Mouse (Mus musculus) myocyte (in vitro differentiated cells): ENCODE results near the gene Hipk4. TPM values are rescaled to one million over a fixed set of nuclear protein-coding genes. Genes with fewer than 3 reads are reported as not detected.
A peak's percentile ranks its signal among the peaks of the same experiment; 100 is the strongest.

Source experiments
- H3K27me3 ChIP-seq: one replicate; pipeline ENCODE4 v1.6.1; 2011; ENCODE audit not compliant: control insufficient read depth, insufficient read depth, insufficient read length
- H3K36me3 ChIP-seq: one replicate; pipeline ENCODE4 v1.6.1; 2011; ENCODE audit not compliant: control insufficient read depth, insufficient read depth
- H3K4me2 ChIP-seq: one replicate; pipeline ENCODE4 v1.6.1; 2011; ENCODE audit warnings: low read depth, control low read depth
- H3K4me3 ChIP-seq: one replicate; pipeline ENCODE4 v1.5.1; 2011; ENCODE audit warnings: mild to moderate bottlenecking, control low read depth, moderate library complexity
- H3K79me2 ChIP-seq: one replicate; pipeline ENCODE4 v1.6.1; 2011; ENCODE audit not compliant: control insufficient read depth, insufficient read depth
- H3ac ChIP-seq: one replicate; pipeline ENCODE4 v1.6.1; 2011; ENCODE audit not compliant: control insufficient read depth, insufficient read length
- CEBPB ChIP-seq: IDR thresholded peaks from 2 replicates; pipeline ENCODE4 v1.6.1; 2011; ENCODE audit warnings: mild to moderate bottlenecking, moderate library complexity; ENCODE audit not compliant: poor library complexity, insufficient read depth, severe bottlenecking
- E2F4 ChIP-seq: IDR thresholded peaks from one replicate; pipeline ENCODE4 v1.6.1; 2011; ENCODE audit warnings: mild to moderate bottlenecking, control low read depth, moderate library complexity; ENCODE audit not compliant: insufficient read depth
- MAX ChIP-seq: IDR thresholded peaks from one replicate; pipeline ENCODE4 v1.6.1; 2011; ENCODE audit warnings: low read depth, mild to moderate bottlenecking, control low read depth
- MYOD1 ChIP-seq, 3 experiments: IDR thresholded peaks; one replicate each; pipeline ENCODE4 v1.6.1; 2011; ENCODE audit warnings: control low read depth in 2 of 3, low read depth in 2 of 3, mild to moderate bottlenecking in 2 of 3, moderate library complexity in 1 of 3; ENCODE audit not compliant: insufficient read length in 2 of 3, control insufficient read depth in 1 of 3
- MYOG ChIP-seq, 3 experiments: IDR thresholded peaks; one replicate each; pipeline ENCODE4 v1.6.1; 2011; ENCODE audit warnings: control low read depth in 2 of 3, low read depth in 2 of 3, mild to moderate bottlenecking in 2 of 3; ENCODE audit not compliant: insufficient read length in 2 of 3, control insufficient read depth in 1 of 3, insufficient read depth in 1 of 3
- POLR2A ChIP-seq: IDR thresholded peaks from one replicate; pipeline ENCODE4 v1.6.1; 2011; ENCODE audit warnings: low read depth, mild to moderate bottlenecking, control low read depth, moderate library complexity; ENCODE audit not compliant: insufficient read length
- POLR2AphosphoS2 ChIP-seq: IDR thresholded peaks from one replicate; pipeline ENCODE4 v1.6.1; 2011; ENCODE audit warnings: low read depth, control low read depth; ENCODE audit not compliant: insufficient read length
- REST ChIP-seq: IDR thresholded peaks from one replicate; pipeline ENCODE4 v1.6.1; 2011; ENCODE audit warnings: mild to moderate bottlenecking, control low read depth, moderate library complexity; ENCODE audit not compliant: insufficient read depth, insufficient read length
- SRF ChIP-seq: IDR thresholded peaks from one replicate; pipeline ENCODE4 v1.6.1; 2011; ENCODE audit warnings: low read depth; ENCODE audit not compliant: control insufficient read depth, insufficient read length
- TCF12 ChIP-seq: IDR thresholded peaks from one replicate; pipeline ENCODE4 v1.6.1; 2011; ENCODE audit warnings: mild to moderate bottlenecking, control low read depth; ENCODE audit not compliant: poor library complexity, insufficient read depth, severe bottlenecking
- TCF3 ChIP-seq: IDR thresholded peaks from one replicate; pipeline ENCODE4 v1.6.1; 2011; ENCODE audit warnings: low read depth, control low read depth; ENCODE audit not compliant: insufficient read length
- USF1 ChIP-seq: IDR thresholded peaks from one replicate; pipeline ENCODE4 v1.6.1; 2011; ENCODE audit warnings: low read depth, mild to moderate bottlenecking, control low read depth, moderate library complexity
- polyA plus RNA-seq: library from polyadenylated mRNA; unstranded; fragments of >200 nt; fragmentation: generic; extraction: Trizol; gene quantifications from one replicate; pipeline ENCODE4 v1.2.1, GENCODE M21; 2012; ENCODE audit warnings: missing spikeins

Gene Hipk4
- polyA plus RNA-seq, 1 experiment, result 0.98 TPM

DNA sequence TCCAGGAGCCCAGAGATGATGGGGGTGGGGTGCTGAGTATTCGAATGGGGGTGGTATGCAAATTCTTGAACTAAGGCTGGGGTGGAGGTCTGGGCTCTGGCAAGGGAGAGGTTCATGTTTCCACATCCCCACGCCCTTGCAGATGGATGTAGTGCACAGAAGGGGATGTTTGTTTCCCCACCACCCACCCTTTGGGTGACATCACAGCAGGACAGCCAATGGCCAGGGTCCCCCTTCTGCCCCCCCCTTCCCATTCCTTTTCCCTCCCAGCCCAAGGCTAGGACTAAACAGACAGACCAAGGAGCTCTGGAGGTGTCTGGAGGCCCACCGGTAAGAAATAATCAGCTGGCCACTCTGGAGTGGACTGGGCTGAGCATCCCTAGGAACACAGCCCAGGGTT is 24.0 kb upstream of the Hipk4 start, which contains the start of gene Prx:
Gene Prx, plus strand, starts transcription at position 289 of the 400 bp plus-strand sequence.
- H3K4me3 ChIP-seq, result no peak within 1 kb of the TSS

DNA sequence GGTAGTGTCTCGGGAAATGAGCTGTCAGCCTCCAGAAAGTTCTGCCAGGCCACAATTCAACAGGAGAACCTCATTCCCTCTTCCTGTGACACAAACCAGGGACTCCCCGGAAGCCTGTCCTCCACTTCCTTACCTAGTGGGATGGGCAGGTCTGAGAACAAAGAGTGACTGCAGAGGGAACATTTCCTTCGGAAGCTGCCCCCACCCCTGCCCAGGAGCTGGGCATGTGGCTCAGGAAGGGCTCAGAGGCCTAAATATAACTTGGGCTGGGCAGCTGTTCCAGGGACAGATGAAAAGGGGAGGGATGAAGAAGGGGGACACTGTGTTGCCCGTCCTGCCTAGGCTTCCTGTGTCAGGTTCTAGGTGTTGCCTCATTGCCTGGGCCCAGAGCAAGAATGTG is 21.4 kb upstream of the Hipk4 start:
- H3K4me3 ChIP-seq, result no peak overlapping the region
- H3K36me3 ChIP-seq, result no peaks in the 10 kb centered on the region
- no peak overlapping the region for H3K4me2 ChIP-seq
- H3K79me2 ChIP-seq, result no peaks in the 10 kb centered on the region
- H3ac ChIP-seq, result no peak overlapping the region
- TF ChIP-seq MYOD1 (IDR thresholded peaks at IDR 0.05; ENCODE audit: control insufficient read depth in 1 of 3, insufficient read length in 2 of 3, low read depth in 2 of 3) (peak; percentile 43 to 88 (median 62)), REST (no peak), MYOG (IDR thresholded peaks at IDR 0.05; ENCODE audit: control insufficient read depth in 1 of 3, insufficient read depth in 1 of 3, insufficient read length in 2 of 3, low read depth in 2 of 3) (peak; percentile 34 to 93 (median 80))
- H3K27me3 ChIP-seq, result no peaks in the 10 kb centered on the region

More for the DNA sequence above, 24.0 kb upstream of the Hipk4 start, which contains the start of gene Prx:
- no peaks in the 10 kb centered on the region for H3K79me2 ChIP-seq
- TF ChIP-seq REST (no peak), USF1 (no peak), MYOG (IDR thresholded peaks at IDR 0.05; ENCODE audit: control insufficient read depth in 1 of 3, insufficient read depth in 1 of 3, insufficient read length in 2 of 3, low read depth in 2 of 3) (no peak), E2F4 (no peak), MYOD1 (IDR thresholded peaks at IDR 0.05; ENCODE audit: control insufficient read depth in 1 of 3, insufficient read length in 2 of 3, low read depth in 2 of 3) (no peak), TCF3 (no peak), POLR2A (no peak), SRF (no peak), POLR2AphosphoS2 (no peak), TCF12 (no peak), CEBPB (no peak)
- H3K36me3 ChIP-seq, result no peaks in the 10 kb centered on the region
- H3K4me2 ChIP-seq, result no peak within 1 kb of the TSS
- H3K27me3 ChIP-seq, result no peaks in the 10 kb centered on the region
- no peak within 1 kb of the TSS for H3ac ChIP-seq

DNA sequence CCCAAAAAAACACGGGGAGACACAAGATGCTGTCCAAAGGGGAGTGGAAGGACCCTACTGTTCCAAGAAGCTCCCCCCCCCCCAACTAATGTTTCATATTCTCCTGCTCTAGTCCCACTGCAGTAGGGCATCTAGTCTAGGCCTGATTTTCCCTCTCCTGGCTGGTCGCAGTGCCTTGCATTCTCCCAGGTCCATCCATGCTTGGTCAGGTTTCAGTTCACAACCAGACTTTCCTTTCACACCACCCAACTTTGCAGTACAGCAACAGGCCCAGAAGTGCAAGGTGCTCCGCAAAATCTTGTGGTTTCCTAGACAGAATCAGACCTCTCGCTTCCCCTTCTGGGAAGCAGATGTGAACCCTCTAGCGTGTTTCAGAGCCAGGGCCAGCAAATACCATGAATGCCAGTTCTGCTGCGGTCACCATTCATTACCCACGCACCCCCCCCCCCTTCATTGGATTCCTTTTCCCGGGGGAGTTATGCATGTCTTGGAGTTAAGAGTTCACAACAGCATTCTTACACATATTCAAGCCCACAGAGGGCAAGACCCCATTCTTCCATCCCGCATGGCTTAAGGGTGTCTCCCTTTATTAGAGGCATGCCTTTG is 16.2 kb upstream of the Hipk4 start:
- Histone ChIP-seq H3K4me3 (peak overlapping the region; percentile 34), H3ac (no peak overlapping the region), H3K36me3 (no peaks in the 10 kb centered on the region), H3K79me2 (peaks cover 5% of the 10 kb centered on the region), H3K27me3 (no peaks in the 10 kb centered on the region), H3K4me2 (peak overlapping the region; percentile 100)
- TF ChIP-seq MYOD1 (IDR thresholded peaks at IDR 0.05; ENCODE audit: control insufficient read depth in 1 of 3, insufficient read length in 2 of 3, low read depth in 2 of 3), result peak in 1 of 3 experiments; percentile 34
- no peak for TF ChIP-seq POLR2AphosphoS2
- peak in 2 of 3 experiments; percentile 5 to 48 for TF ChIP-seq MYOG (IDR thresholded peaks at IDR 0.05; ENCODE audit: control insufficient read depth in 1 of 3, insufficient read depth in 1 of 3, insufficient read length in 2 of 3, low read depth in 2 of 3)

DNA sequence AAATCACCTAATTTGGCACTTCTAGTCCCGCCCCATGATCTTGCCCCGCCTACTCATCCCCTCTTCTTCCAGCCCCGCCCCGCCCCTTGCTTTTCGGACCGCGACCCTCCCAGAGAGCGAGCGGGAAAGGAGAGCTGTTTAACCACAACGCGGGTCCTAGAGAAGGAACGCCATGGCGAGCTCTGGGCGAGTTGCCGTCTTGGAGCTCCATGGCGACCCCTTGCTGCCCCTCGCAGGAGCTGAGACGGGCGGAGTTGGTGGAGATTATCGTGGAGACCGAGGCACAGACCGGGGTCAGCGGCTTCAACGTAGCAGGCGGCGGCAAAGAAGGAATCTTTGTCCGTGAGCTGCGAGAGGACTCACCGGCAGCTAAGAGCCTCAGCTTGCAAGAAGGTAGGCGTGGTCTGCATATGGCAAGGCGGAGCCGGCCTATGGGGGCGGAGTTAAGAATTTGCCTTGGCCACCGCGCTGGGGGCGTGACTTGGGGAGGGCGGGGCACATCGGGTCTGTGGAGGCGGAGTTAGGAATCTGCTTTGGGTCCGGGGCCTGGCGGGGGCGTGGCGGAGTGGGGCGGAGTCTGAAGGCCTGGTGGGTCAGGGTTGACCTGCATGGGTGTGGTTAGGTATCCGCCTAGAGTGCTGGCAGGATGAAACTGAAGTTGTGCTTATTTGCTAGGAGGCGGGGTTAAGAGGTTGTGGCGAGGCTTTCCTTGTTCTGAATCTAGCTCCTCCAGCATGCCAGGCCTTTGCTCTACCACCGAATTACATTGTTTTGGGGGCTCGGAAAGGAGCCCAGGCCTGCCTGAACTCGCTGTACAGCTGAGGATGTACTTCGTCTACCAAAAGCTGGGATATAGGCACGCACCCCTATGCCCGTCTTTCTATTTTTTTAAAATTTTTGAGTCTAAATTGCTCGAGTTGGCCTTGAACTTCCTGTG is 15.1 kb upstream of the Hipk4 start:
- Histone ChIP-seq H3K36me3 (no peaks in the 10 kb centered on the region), H3K4me2 (peak overlapping the region; percentile 100), H3ac (no peak overlapping the region), H3K79me2 (peaks cover 5% of the 10 kb centered on the region), H3K27me3 (no peaks in the 10 kb centered on the region), H3K4me3 (peak overlapping the region; percentile 34)
- TF ChIP-seq USF1, result no peak
- no peak for TF ChIP-seq CEBPB
- TF ChIP-seq POLR2AphosphoS2, result peak; percentile 95
- TF ChIP-seq E2F4, result no peak
- TF ChIP-seq TCF3, result no peak
- TF ChIP-seq SRF, result peak; percentile 45
- TF ChIP-seq MAX, result no peak
- no peak for TF ChIP-seq MYOG (IDR thresholded peaks at IDR 0.05; ENCODE audit: control insufficient read depth in 1 of 3, insufficient read depth in 1 of 3, insufficient read length in 2 of 3, low read depth in 2 of 3)
- no peak for TF ChIP-seq REST
- peak; percentile 85 for TF ChIP-seq POLR2A
- no peak for TF ChIP-seq MYOD1 (IDR thresholded peaks at IDR 0.05; ENCODE audit: control insufficient read depth in 1 of 3, insufficient read length in 2 of 3, low read depth in 2 of 3)
- no peak for TF ChIP-seq TCF12

DNA sequence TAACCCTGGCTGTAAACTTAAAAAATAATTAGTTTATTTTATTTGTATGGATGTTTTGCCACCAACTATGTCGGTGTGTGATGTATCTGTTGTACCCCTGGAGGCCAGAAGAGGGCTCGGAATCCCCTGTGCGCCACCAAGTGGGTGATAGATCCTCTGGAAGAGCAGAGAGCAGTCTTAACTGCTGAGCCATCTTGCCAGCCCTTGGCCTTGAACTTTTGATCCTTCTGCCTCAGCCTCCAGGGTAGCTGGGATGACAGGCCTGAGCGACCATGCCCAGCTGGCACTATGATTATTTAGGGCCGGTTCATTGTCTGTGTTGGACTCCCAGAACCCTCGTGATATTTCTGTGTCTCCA is 14.4 kb upstream of the Hipk4 start:
- H3K27me3 ChIP-seq, result no peaks in the 10 kb centered on the region
- peak overlapping the region; percentile 34 for H3K4me3 ChIP-seq
- H3ac ChIP-seq, result no peak overlapping the region
- peaks cover 5% of the 10 kb centered on the region for H3K79me2 ChIP-seq
- H3K36me3 ChIP-seq, result no peaks in the 10 kb centered on the region
- no peak for TF ChIP-seq E2F4
- TF ChIP-seq USF1, result no peak
- TF ChIP-seq TCF3, result no peak
- no peak for TF ChIP-seq MYOG (IDR thresholded peaks at IDR 0.05; ENCODE audit: control insufficient read depth in 1 of 3, insufficient read depth in 1 of 3, insufficient read length in 2 of 3, low read depth in 2 of 3)
- no peak for TF ChIP-seq CEBPB
- no peak for TF ChIP-seq POLR2A
- no peak for TF ChIP-seq POLR2AphosphoS2
- TF ChIP-seq TCF12, result no peak
- H3K4me2 ChIP-seq, result peak overlapping the region; percentile 85
